Mouse (Mus musculus): ENCODE measurements around the gene Impad1. TPM values are rescaled to one million over a fixed set of nuclear protein-coding genes. Genes with fewer than 3 reads are reported as not detected.

The Impad1 gene
- total and polyA plus RNA-seq, 2 experiments from 2014 or later = 42.5 to 99.6 TPM

DNA sequence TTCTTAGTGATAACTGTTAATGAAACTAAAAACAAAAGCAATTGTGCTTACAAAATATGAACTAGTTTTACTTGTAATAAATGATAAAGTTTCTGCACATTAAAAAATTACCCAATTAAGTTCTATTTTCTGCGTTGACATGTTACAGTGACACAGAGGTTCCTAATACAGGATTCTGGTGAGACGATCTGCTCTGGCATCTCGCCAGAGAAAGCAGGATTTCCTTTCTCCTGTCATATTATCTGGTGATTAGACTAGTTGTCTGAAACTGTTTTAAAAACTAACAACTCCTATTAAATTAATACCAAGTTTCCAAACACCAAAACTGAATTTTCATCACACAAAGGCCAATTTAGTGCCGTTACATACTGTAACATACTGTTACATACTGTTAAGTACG is 27.3 kb downstream of the Impad1 start:
- no peak overlapping the region for H3K4me3 ChIP-seq (ENCODE audit: low read length)
- H3K9ac ChIP-seq (replicated peaks; ENCODE audit: low read length) = no peak overlapping the region
- H3K4me2 ChIP-seq (ENCODE audit: low read depth, low read length) = no peak overlapping the region
- H3K27me3 ChIP-seq (ENCODE audit: insufficient read depth, low read length) = no peaks in the 10 kb centered on the region
- H3K9me3 ChIP-seq (ENCODE audit: low read length) = no peaks in the 10 kb centered on the region
- DNase-seq (ENCODE audit: low spot score) = no peak
- H3K36me3 ChIP-seq (ENCODE audit: insufficient read depth, low read length) = peaks cover 7% of the 10 kb centered on the region; the same call in 1 of the 2 replicates
- no peak overlapping the region for H3K27ac ChIP-seq
- no peak for ATAC-seq
- TF ChIP-seq CTCF (IDR thresholded peaks at IDR 0.05; ENCODE audit: low read depth) = no peak
- H3K4me1 ChIP-seq (ENCODE audit: insufficient read depth, low read length) = no peaks in the 10 kb centered on the region
- WGBS = 61% methylated on average over 5 of the region's 5 CpGs

GRCm38 (mm10) chr4:4758376-4758775 is 34.8 kb downstream of the Impad1 start:
- no peak overlapping the region for H3K27ac ChIP-seq
- no peaks in the 10 kb centered on the region for H3K27me3 ChIP-seq (ENCODE audit: insufficient read depth, low read length)
- H3K9ac ChIP-seq (replicated peaks; ENCODE audit: low read length) = no peak overlapping the region
- no peaks in the 10 kb centered on the region for H3K4me1 ChIP-seq (ENCODE audit: insufficient read depth, low read length)
- no peak overlapping the region for H3K4me3 ChIP-seq (ENCODE audit: low read length)
- DNase-seq (ENCODE audit: low spot score) = peak; percentile 17
- H3K4me2 ChIP-seq (ENCODE audit: low read depth, low read length) = no peak overlapping the region
- peak; percentile 52 for TF ChIP-seq CTCF (IDR thresholded peaks at IDR 0.05; ENCODE audit: low read depth)
- H3K9me3 ChIP-seq (ENCODE audit: low read length) = no peaks in the 10 kb centered on the region
- ATAC-seq = no peak
- no peaks in the 10 kb centered on the region; the same call in 1 of the 2 replicates for H3K36me3 ChIP-seq (ENCODE audit: insufficient read depth, low read length)
- WGBS = 88% methylated on average over 4 of the region's 4 CpGs

GRCm38 (mm10) chr4:4729427-4729826 is 63.7 kb downstream of the Impad1 start:
- Histone ChIP-seq H3K4me3 (ENCODE audit: low read length) (no peak overlapping the region), H3K9ac (replicated peaks; ENCODE audit: low read length) (no peak overlapping the region), H3K4me1 (ENCODE audit: insufficient read depth, low read length) (no peaks in the 10 kb centered on the region), H3K27ac (no peak overlapping the region), H3K27me3 (ENCODE audit: insufficient read depth, low read length) (no peaks in the 10 kb centered on the region), H3K4me2 (ENCODE audit: low read depth, low read length) (no peak overlapping the region), H3K36me3 (ENCODE audit: insufficient read depth, low read length) (no peaks in the 10 kb centered on the region), H3K9me3 (ENCODE audit: low read length) (no peaks in the 10 kb centered on the region)
- TF ChIP-seq CTCF (IDR thresholded peaks at IDR 0.05; ENCODE audit: low read depth) = peak; percentile 55
- WGBS = 68% methylated on average over 3 of the region's 3 CpGs
- DNase-seq (ENCODE audit: low spot score) (peak; percentile 19), ATAC-seq (no peak)

DNA sequence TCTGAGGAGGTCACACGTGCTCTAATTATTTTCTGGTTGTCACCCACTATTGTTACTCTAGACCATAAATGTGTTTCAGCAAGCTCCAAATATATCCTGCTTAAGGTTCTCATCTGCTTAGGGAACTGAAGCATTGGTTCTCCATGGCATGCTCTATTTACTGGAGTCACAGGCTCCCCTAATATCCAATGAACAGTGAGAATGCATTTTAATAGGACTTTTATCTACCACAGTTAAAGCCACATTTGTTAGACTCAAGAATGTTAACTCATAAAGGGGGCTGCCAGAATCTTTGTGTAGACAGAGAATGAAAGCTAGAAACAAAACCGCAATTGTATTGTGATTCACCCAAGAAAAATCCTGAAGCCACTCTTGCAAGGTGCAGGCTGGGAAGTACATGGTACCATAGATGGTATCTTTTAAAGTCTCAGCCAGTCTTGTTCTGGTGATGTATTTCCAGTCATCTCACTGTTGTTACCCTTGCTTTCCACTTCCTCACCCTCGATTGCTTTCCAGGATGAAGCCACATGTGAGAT is 66.8 kb downstream of the Impad1 start:
- H3K9ac ChIP-seq (replicated peaks; ENCODE audit: low read length) = no peak overlapping the region
- H3K9me3 ChIP-seq (ENCODE audit: low read length) = no peaks in the 10 kb centered on the region
- no peak overlapping the region for H3K4me2 ChIP-seq (ENCODE audit: low read depth, low read length)
- 86% methylated on average over 3 of the region's 3 CpGs for WGBS
- H3K4me1 ChIP-seq (ENCODE audit: insufficient read depth, low read length) = no peaks in the 10 kb centered on the region
- DNase-seq (ENCODE audit: low spot score) = no peak
- H3K27me3 ChIP-seq (ENCODE audit: insufficient read depth, low read length) = no peaks in the 10 kb centered on the region
- H3K36me3 ChIP-seq (ENCODE audit: insufficient read depth, low read length) = no peaks in the 10 kb centered on the region
- no peak overlapping the region for H3K4me3 ChIP-seq (ENCODE audit: low read length)
- ATAC-seq = no peak
- TF ChIP-seq CTCF (IDR thresholded peaks at IDR 0.05; ENCODE audit: low read depth) = no peak
- H3K27ac ChIP-seq = no peak overlapping the region

- Histone ChIP-seq H3K4me3 (ENCODE audit: low read length) (no peak overlapping the region), H3K4me2 (ENCODE audit: low read depth, low read length) (no peak overlapping the region), H3K36me3 (ENCODE audit: insufficient read depth, low read length) (no peaks in the 10 kb centered on the region), H3K27me3 (ENCODE audit: insufficient read depth, low read length) (no peaks in the 10 kb centered on the region), H3K9me3 (ENCODE audit: low read length) (no peaks in the 10 kb centered on the region), H3K9ac (replicated peaks; ENCODE audit: low read length) (no peak overlapping the region), H3K27ac (no peak overlapping the region), H3K4me1 (ENCODE audit: insufficient read depth, low read length) (no peaks in the 10 kb centered on the region)
- 81% methylated on average over 8 of the region's 8 CpGs for WGBS
- no peak for TF ChIP-seq CTCF (IDR thresholded peaks at IDR 0.05; ENCODE audit: low read depth)
- DNase-seq (ENCODE audit: low spot score) (no peak), ATAC-seq (no peak)
Measured at GRCm38 (mm10) chr4:4723821-4724220, 69.3 kb downstream of the Impad1 start.

DNA sequence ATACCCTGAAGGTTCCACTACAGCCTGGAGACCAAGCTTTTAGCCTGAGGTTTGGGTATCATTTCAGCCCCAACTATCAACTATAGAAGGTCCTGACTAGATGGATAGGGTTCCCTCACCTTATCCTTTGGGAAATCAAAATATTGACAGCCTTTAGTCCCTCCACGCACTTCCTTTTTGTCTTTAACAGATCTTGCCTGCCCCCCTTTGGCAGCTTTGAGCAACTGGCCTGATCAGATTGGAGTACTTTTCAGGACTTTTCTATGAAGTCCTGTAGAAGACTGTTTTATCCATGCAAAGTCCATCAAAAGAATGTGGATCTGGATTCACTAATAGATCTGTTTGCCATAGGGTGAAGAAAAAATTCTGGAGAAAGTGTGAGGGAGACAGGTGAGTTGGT is 71.1 kb downstream of the Impad1 start:
- peak; percentile 15; the same call in 1 of the 2 replicates for TF ChIP-seq CTCF (IDR thresholded peaks at IDR 0.05; ENCODE audit: low read depth)
- no peak overlapping the region for H3K9ac ChIP-seq (replicated peaks; ENCODE audit: low read length)
- no peaks in the 10 kb centered on the region for H3K4me1 ChIP-seq (ENCODE audit: insufficient read depth, low read length)
- no peak overlapping the region for H3K4me3 ChIP-seq (ENCODE audit: low read length)
- no peak overlapping the region for H3K4me2 ChIP-seq (ENCODE audit: low read depth, low read length)
- WGBS = 52% methylated on average over 1 of the region's 1 CpGs
- H3K9me3 ChIP-seq (ENCODE audit: low read length) = no peaks in the 10 kb centered on the region
- no peaks in the 10 kb centered on the region for H3K27me3 ChIP-seq (ENCODE audit: insufficient read depth, low read length)
- ATAC-seq (no peak), DNase-seq (ENCODE audit: low spot score) (no peak)
- no peaks in the 10 kb centered on the region for H3K36me3 ChIP-seq (ENCODE audit: insufficient read depth, low read length)
- H3K27ac ChIP-seq = no peak overlapping the region

GRCm38 (mm10) chr4:4717763-4718347 is 75.3 kb downstream of the Impad1 start:
- WGBS = 64% methylated on average over 4 of the region's 4 CpGs
- H3K4me1 ChIP-seq (ENCODE audit: insufficient read depth, low read length) = no peaks in the 10 kb centered on the region
- peak; percentile 71 for ATAC-seq

More at GRCm38 (mm10) chr4:4717763-4718347, 75.3 kb downstream of the Impad1 start:
- Histone ChIP-seq H3K27ac (no peak overlapping the region), H3K4me2 (ENCODE audit: low read depth, low read length) (no peak overlapping the region), H3K4me3 (ENCODE audit: low read length) (no peak overlapping the region), H3K9ac (replicated peaks; ENCODE audit: low read length) (no peak overlapping the region), H3K27me3 (ENCODE audit: insufficient read depth, low read length) (no peaks in the 10 kb centered on the region), H3K36me3 (ENCODE audit: insufficient read depth, low read length) (no peaks in the 10 kb centered on the region), H3K9me3 (ENCODE audit: low read length) (no peaks in the 10 kb centered on the region)
- DNase-seq (ENCODE audit: low spot score) = peak; percentile 81
- TF ChIP-seq CTCF (IDR thresholded peaks at IDR 0.05; ENCODE audit: low read depth) = peak; percentile 72

Data from hindbrain, postnatal 0 days (tissue).